Mouse (Mus musculus) heart, postnatal 0 days (tissue): Measurements from ENCODE around the gene Zcchc4.

Experiments
- CTCF ChIP-seq: IDR thresholded peaks from 2 replicates; pipeline ENCODE4 v1.5.1; 2016; ENCODE audit warnings: antibody characterized with exemption, control low read depth, low read depth
- EP300 ChIP-seq: IDR thresholded peaks from 2 replicates; pipeline ENCODE4 v1.6.1; 2016; ENCODE audit warnings: antibody characterized with exemption, low read depth

DNA sequence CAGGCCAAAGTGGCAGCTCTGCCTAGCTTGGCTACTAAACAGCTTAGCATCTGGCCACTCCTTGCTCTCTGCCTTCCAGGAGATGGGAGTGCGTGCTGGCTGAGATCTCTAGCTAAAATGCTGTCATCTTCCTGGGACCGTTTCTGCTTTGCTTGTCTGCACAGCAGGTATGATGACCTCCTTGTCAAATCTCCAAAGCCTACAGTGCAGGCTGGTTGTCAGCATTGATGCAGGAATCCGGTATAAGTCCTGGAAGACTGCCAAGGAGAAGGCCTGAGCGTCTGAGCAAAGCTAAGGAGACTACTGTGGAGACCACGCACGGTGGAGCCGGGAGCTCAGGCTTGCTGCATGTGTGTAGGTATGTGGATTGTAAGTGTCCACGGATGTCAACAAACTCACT is at the start of gene Zcchc4:
- TF ChIP-seq CTCF (no peak), EP300 (no peak)
